26 mouse cellular contexts compared by ENCODE assay signal in genomic region chr2:5139961-5140360, GRCm38 (mm10). TPM values are rescaled to one million over a fixed set of nuclear protein-coding genes. Genes with fewer than 3 reads are reported as not detected.
DNase-seq lines count a peak whose midpoint lies in the region; TF ChIP-seq lines count a peak whose summit lies in the region.
"Had no signal": no experiment of that assay in that cellular context is flagged by ENCODE, and none has a peak within 500 bp of the region (broad histone marks: within the 10 kb centered on the region; RNA-seq: fewer than 3 reads in every experiment).

No protein-coding gene starts in this region.

- TF ChIP-seq POLR2A in CH12.LX (IDR thresholded peaks at IDR 0.05; ENCODE audit: low read depth, low read length) (no peak), ES-Bruce4 (IDR thresholded peaks at IDR 0.05; ENCODE audit: insufficient read depth, low read length) (no peak)

- H3K36me3 ChIP-seq in CH12.LX (replicated peaks in 1 of 2; ENCODE audit: control insufficient read depth in 1 of 2, insufficient read depth in 1 of 2, low read length in 1 of 2) (no peaks in the 10 kb centered on the region), ES-Bruce4 (ENCODE audit: control insufficient read depth, insufficient read depth, low read length, poor library complexity, severe bottlenecking) (no peaks in the 10 kb centered on the region)
- no peaks in the 10 kb centered on the region for H3K36me3 ChIP-seq in limb, embryonic 10.5 days
- H3K36me3 ChIP-seq: forebrain, embryonic 10.5 days; heart, embryonic 13.5 days; hindbrain, embryonic 13.5 days; midbrain, embryonic 15.5 days had no signal

- dilution Hi-C loops in CH12.LX (cut with MboI; ENCODE audit: extremely low pct_ligation_motif_present, extremely low pct_unique_long_range_greater_than_20kb, low sequenced_read_pairs), result no loop called here

- H3K4me1 ChIP-seq in CH12.LX (ENCODE audit: control insufficient read depth in 1 of 2, insufficient read depth in 2 of 2) (peaks cover 2 to 12% of the 10 kb centered on the region in 2 experiments; a peak in 2 of 4 replicates), ES-Bruce4 (ENCODE audit: control insufficient read depth, insufficient read depth, low read length) (peaks cover 2% of the 10 kb centered on the region)
- H3K4me1 ChIP-seq in limb, embryonic 10.5 days, result peaks cover 30% of the 10 kb centered on the region

- H3K27ac ChIP-seq in left cerebral cortex, adult 2 months, result 0 out of 2 replicates have a peak overlapping the region, but pooled peaks have one; percentile 17
- H3K27ac ChIP-seq in CH12.LX (ENCODE audit: insufficient read depth, low read depth) (no peak overlapping the region), ES-Bruce4 (ENCODE audit: insufficient read depth, low read length) (no peak overlapping the region)
- peak overlapping the region; percentile 42; the same call in 1 of the 2 replicates for H3K27ac ChIP-seq in limb, embryonic 10.5 days
- H3K27ac ChIP-seq: forebrain, embryonic 10.5 days; heart, adult 2 months; heart, embryonic 13.5 days; hindbrain, embryonic 13.5 days; macrophage; midbrain, embryonic 15.5 days had no signal

- H3K4me3 ChIP-seq in left cerebral cortex, adult 2 months, result no peak overlapping the region
- H3K4me3 ChIP-seq in CH12.LX (replicated peaks in 1 of 3; ENCODE audit: low read depth in 2 of 3, low read length in 2 of 3, poor library complexity in 1 of 3), result no peak overlapping the region
- H3K4me3 ChIP-seq in ES-Bruce4 (ENCODE audit: low read depth, low read length), result no peak overlapping the region
- no peak overlapping the region for H3K4me3 ChIP-seq in limb, embryonic 10.5 days
- H3K4me3 ChIP-seq: forebrain, embryonic 10.5 days; heart, adult 2 months; hindbrain, embryonic 13.5 days; midbrain, embryonic 15.5 days had no signal

- intact Hi-C loops in left cerebral cortex, adult 2 months (cut with DNase I), result no loop called here

- no peak for DNase-seq in left cerebral cortex, adult 2 months (ENCODE audit: extremely low spot score in 1 of 2, low spot score in 2 of 2)
- no peak for DNase-seq in left cerebral cortex, adult 8-10 months (ENCODE audit: low spot score in 2 of 2)
- DNase-seq in CH12.LX (ENCODE audit: extremely low read depth), result peak; percentile 3
- peak; percentile 48 for DNase-seq in limb, embryonic 10.5 days (ENCODE audit: low spot score)
- DNase-seq in layer of hippocampus, postnatal 25 days (ENCODE audit: extremely low spot score in 1 of 2, low spot score in 1 of 2), result no peak
- no peak for DNase-seq in adrenal gland, adult 8-10 months
- DNase-seq: B cell, adult 2 months; cerebellum, adult 11 months; cerebellum, adult 9-11 months; gastrocnemius, postnatal 14 days; heart, adult 2 months; heart, postnatal 14 days; kidney, adult 2 months; kidney, postnatal 10 days; liver; liver, postnatal 0 days; right cerebral cortex, postnatal 14 days; spleen, adult 18-20 months; thymus, postnatal 36 days had no signal

- TF ChIP-seq CTCF in left cerebral cortex, adult 2 months (IDR thresholded peaks at IDR 0.05), result no peak
- TF ChIP-seq CTCF in CH12.LX (conservative IDR thresholded peaks at IDR 0.05 in 1 of 2, IDR thresholded peaks at IDR 0.05 in 1 of 2; ENCODE audit: low read depth in 2 of 2, low read length in 2 of 2), result no peak
- no peak for TF ChIP-seq CTCF in ES-Bruce4 (IDR thresholded peaks at IDR 0.05; ENCODE audit: low read depth, low read length)

- no peak overlapping the region for H3K9ac ChIP-seq in CH12.LX (ENCODE audit: insufficient read depth, low read depth)
- H3K9ac ChIP-seq in ES-Bruce4 (ENCODE audit: low read depth, poor library complexity, severe bottlenecking), result no peak overlapping the region
- H3K9ac ChIP-seq: heart, embryonic 13.5 days; hindbrain, embryonic 13.5 days; liver, postnatal 0 days; midbrain, embryonic 15.5 days had no signal

- no peaks in the 10 kb centered on the region for H3K27me3 ChIP-seq in CH12.LX (replicated peaks)
- H3K27me3 ChIP-seq in ES-Bruce4 (ENCODE audit: control insufficient read depth, insufficient read depth, low read length, poor library complexity, severe bottlenecking), result peaks cover 7% of the 10 kb centered on the region; the same call in 1 of the 2 replicates
- H3K27me3 ChIP-seq in limb, embryonic 10.5 days (ENCODE audit: low read depth, poor library complexity, severe bottlenecking), result peaks cover 44% of the 10 kb centered on the region

- TF ChIP-seq EP300 in CH12.LX (IDR thresholded peaks at IDR 0.05; ENCODE audit: low read length), result no peak
- peak; percentile 51; the same call in 1 of the 2 replicates for TF ChIP-seq EP300 in ES-Bruce4 (IDR thresholded peaks at IDR 0.05; ENCODE audit: insufficient read depth, low read depth, low read length)

- WGBS in limb, embryonic 10.5 days, result 32% methylated on average over 4 of the region's 4 CpGs

- H3K4me2 ChIP-seq in CH12.LX (ENCODE audit: insufficient read depth, low read depth, poor library complexity, severe bottlenecking), result no peak overlapping the region
- H3K4me2 ChIP-seq: hindbrain, embryonic 13.5 days; midbrain, embryonic 15.5 days had no signal

- H3K79me2 ChIP-seq in CH12.LX (replicated peaks; ENCODE audit: control insufficient read depth, extremely low read depth, insufficient read depth, poor library complexity, severe bottlenecking), result no peaks in the 10 kb centered on the region

- TF ChIP-seq RAD21 in CH12.LX (IDR thresholded peaks at IDR 0.05; ENCODE audit: low read depth, low read length), result no peak

- in situ Hi-C loops in CH12.LX (cut with MboI; ENCODE audit: low pct_ligation_motif_present, low pct_unique_long_range_greater_than_20kb, low sequenced_read_pairs), result no loop called here

- H3K9me3 ChIP-seq in CH12.LX (replicated peaks; ENCODE audit: low read length), result no peaks in the 10 kb centered on the region
- H3K9me3 ChIP-seq in ES-Bruce4 (replicated peaks; ENCODE audit: control insufficient read depth, insufficient read depth, low read length, poor library complexity, severe bottlenecking), result no peaks in the 10 kb centered on the region
- H3K9me3 ChIP-seq in limb, embryonic 10.5 days (replicated peaks), result no peaks in the 10 kb centered on the region
- H3K9me3 ChIP-seq: forebrain, embryonic 10.5 days; heart, embryonic 13.5 days; hindbrain, embryonic 13.5 days; midbrain, embryonic 15.5 days had no signal

TF ChIP-seq in CH12.LX, 34 proteins besides CTCF, POLR2A, EP300 and RAD21:
- no peak for TF ChIP-seq CHD2 (IDR thresholded peaks at IDR 0.05; ENCODE audit: low read length)
- no peak for TF ChIP-seq PAX5 (IDR thresholded peaks at IDR 0.05; ENCODE audit: low read length)
- no peak for TF ChIP-seq JUND (conservative IDR thresholded peaks at IDR 0.05; ENCODE audit: low read depth, low read length)
- no peak for TF ChIP-seq NELFE (IDR thresholded peaks at IDR 0.05; ENCODE audit: low read depth, low read length)
- TF ChIP-seq SMC3 (IDR thresholded peaks at IDR 0.05; ENCODE audit: low read depth, low read length), result no peak
- TF ChIP-seq USF2 (conservative IDR thresholded peaks at IDR 0.05; ENCODE audit: low read depth, low read length), result no peak
- no peak for TF ChIP-seq NRF1 (IDR thresholded peaks at IDR 0.05; ENCODE audit: low read depth, low read length)
- TF ChIP-seq ELF1 (IDR thresholded peaks at IDR 0.05; ENCODE audit: low read depth, low read length), result no peak
- TF ChIP-seq TBP (conservative IDR thresholded peaks at IDR 0.05; ENCODE audit: low read depth, low read length), result no peak
- no peak for TF ChIP-seq MAZ (IDR thresholded peaks at IDR 0.05; ENCODE audit: low read depth, low read length)
- no peak for TF ChIP-seq MAFK (IDR thresholded peaks at IDR 0.05; ENCODE audit: insufficient replicate concordance, low read length)
- TF ChIP-seq KAT2A (IDR thresholded peaks at IDR 0.05; ENCODE audit: insufficient replicate concordance, low read length), result no peak
- TF ChIP-seq SIN3A (IDR thresholded peaks at IDR 0.05; ENCODE audit: low read length), result no peak
- no peak for TF ChIP-seq ETS1 (conservative IDR thresholded peaks at IDR 0.05; ENCODE audit: low read depth, low read length)
- no peak for TF ChIP-seq JUN (IDR thresholded peaks at IDR 0.05; ENCODE audit: insufficient read depth, low read depth, low read length)
- TF ChIP-seq ZMIZ1 (IDR thresholded peaks at IDR 0.05; ENCODE audit: low read depth, low read length), result no peak
- no peak for TF ChIP-seq E2F4 (IDR thresholded peaks at IDR 0.05; ENCODE audit: insufficient replicate concordance, low read depth, low read length)
- TF ChIP-seq POLR2AphosphoS2 (IDR thresholded peaks at IDR 0.05; ENCODE audit: low read depth, low read length), result no peak

RNA-seq across cellular contexts. Expression of gene Ccdc3, which starts 2.4 kb away (rescaled TPM):
- 10 to 100 TPM; 14.2 to 19.4 TPM for total RNA-seq in left cerebral cortex, adult 2 months (2021)
- 10 to 100 TPM; 12.0 to 14.0 (median 13.2) TPM for total RNA-seq in left cerebral cortex, adult 8-10 months (2022)
- total RNA-seq in CH12.LX (2012; rRNA removed) (not detected in 2 replicates), CH12.LX (2014; rRNA removed) (not detected in 2 replicates)
- polyA plus RNA-seq in CH12.LX (2012; ENCODE audit: insufficient read length, low read depth) (not detected in 2 replicates), ES-Bruce4 (2011; ENCODE audit: insufficient read depth, insufficient read length, low read depth, missing spikeins) (0.24 and 0.82 TPM in 2 replicates)
- 1.4 and 4.0 TPM in 2 replicates for polyA plus RNA-seq in limb, embryonic 10.5 days (2016; fragmentation: Nextera tagmentation; extraction: Ambion mirVana)
- 10 to 100 TPM; 12.9 to 15.3 TPM for total RNA-seq in layer of hippocampus, postnatal 25 days (2021)
- total RNA-seq in adrenal gland, adult 8-10 months (2022), result 10 to 100 TPM in 2 of 4 experiments, 1 to 10 TPM in 2; 7.9 to 30.5 (median 11.8) TPM
- total RNA-seq: neutrophil, adult 5-6 weeks had no signal
- polyA plus RNA-seq: macrophage had no signal

Comparison
In these comparisons a context has a peak if more than half of its experiments do, and no peak if none do; other contexts are left out.
1. DNase-seq: peak in CH12.LX (single experiment) and limb, embryonic 10.5 days (single experiment); none in left cerebral cortex, adult 2 months (0 of 2), left cerebral cortex, adult 8-10 months (0 of 2), layer of hippocampus, postnatal 25 days (0 of 2) and adrenal gland, adult 8-10 months (single experiment).
2. H3K27ac ChIP-seq: peak in left cerebral cortex, adult 2 months (single experiment) and limb, embryonic 10.5 days (single experiment); none in CH12.LX (single experiment) and ES-Bruce4 (single experiment).
3. RNA of gene Ccdc3, which starts 2.4 kb away (total RNA-seq): 14.2 to 19.4 TPM in left cerebral cortex, adult 2 months, 12.9 to 15.3 TPM in layer of hippocampus, postnatal 25 days, 7.9 to 30.5 TPM in adrenal gland, adult 8-10 months and 12.0 to 14.0 TPM in left cerebral cortex, adult 8-10 months; not detected in CH12.LX; every median in the first group is over 4 times any median in the second.